Mouse (Mus musculus) midbrain, embryonic 13.5 days (tissue): ENCODE data around the gene Nfix. TPM values are rescaled to one million over a fixed set of nuclear protein-coding genes. Genes with fewer than 3 reads are reported as not detected.
A peak's percentile ranks its signal among the peaks of the same experiment; 100 is the strongest.

Experiments
- ATAC-seq: fragments of 200-750 bp; cut with Nextera tagmentation; 2 replicates; pipeline ENCODE4 v1.8.0; 2017; ENCODE audit warnings: mild to moderate bottlenecking, moderate TSS enrichment, moderate library complexity
- H3K27ac ChIP-seq: fragments of 300-500 bp; sonication (generic); 2 replicates; pipeline ENCODE4 v1.5.1; 2015; ENCODE audit warnings: inconsistent platforms, mild to moderate bottlenecking, moderate library complexity
- H3K27me3 ChIP-seq: fragments of 300-500 bp; sonication (generic); 2 replicates; pipeline ENCODE4 v1.6.1; 2015; ENCODE audit warnings: mild to moderate bottlenecking, inconsistent platforms
- H3K36me3 ChIP-seq: fragments of 300-500 bp; sonication (generic); 2 replicates; pipeline ENCODE4 v1.6.1; 2015; ENCODE audit warnings: mild to moderate bottlenecking, inconsistent platforms
- H3K4me1 ChIP-seq: fragments of 300-500 bp; sonication (generic); replicated peaks from 2 replicates; pipeline ENCODE4 v1.6.1; 2015; ENCODE audit warnings: inconsistent platforms
- H3K4me2 ChIP-seq: fragments of 300-500 bp; sonication (generic); replicated peaks from 2 replicates; pipeline ENCODE4 v1.6.1; 2015; ENCODE audit warnings: moderate library complexity, mild to moderate bottlenecking, inconsistent platforms
- H3K4me3 ChIP-seq: fragments of 300-500 bp; sonication (generic); replicated peaks from 2 replicates; pipeline ENCODE4 v1.5.1; 2015; ENCODE audit warnings: mild to moderate bottlenecking, inconsistent platforms
- H3K9ac ChIP-seq: fragments of 300-500 bp; sonication (generic); replicated peaks from 2 replicates; pipeline ENCODE4 v1.6.1; 2015; ENCODE audit warnings: mild to moderate bottlenecking, inconsistent platforms
- H3K9me3 ChIP-seq: fragments of 300-500 bp; sonication (generic); 2 replicates; pipeline ENCODE4 v1.6.1; 2016; ENCODE audit warnings: mild to moderate bottlenecking, inconsistent platforms
- WGBS: fragments of 180-500 bp; shearing (Covaris S2); methylation state at CpG from one replicate; pipeline ENCODE4 v1.1.7; 2015; 5-methylcytosine and 5-hydroxymethylcytosine counted together
- polyA plus RNA-seq: library from polyadenylated mRNA; unstranded; fragments of >200 nt; fragmentation: Nextera tagmentation; extraction: Ambion mirVana; gene quantifications from 2 replicates; pipeline ENCODE4 v1.2.1, GENCODE M21; 2015

Nfix gene
- polyA plus RNA-seq, 1 experiment from 2014 or later = 28.4 TPM

GRCm38 (mm10) chr8:84658951-84659350, 141.2 kb downstream of the Nfix start:
- Histone ChIP-seq H3K9ac (no peak overlapping the region), H3K4me3 (no peak overlapping the region), H3K27ac (no peak overlapping the region), H3K4me1 (peaks cover 63% of the 10 kb centered on the region), H3K9me3 (no peaks in the 10 kb centered on the region), H3K4me2 (peak overlapping the region; percentile 88; the same call in 1 of the 2 replicates), H3K27me3 (peaks cover 11% of the 10 kb centered on the region; the same call in 1 of the 2 replicates), H3K36me3 (no peaks in the 10 kb centered on the region)
- 41% methylated on average over 1 of the region's 1 CpGs for WGBS
- no peak for ATAC-seq

GRCm38 (mm10) chr8:84657680-84658079, 142.5 kb downstream of the Nfix start:
- no peak for ATAC-seq
- Histone ChIP-seq H3K27ac (no peak overlapping the region), H3K4me1 (peaks cover 55% of the 10 kb centered on the region), H3K4me2 (no peak overlapping the region), H3K9me3 (no peaks in the 10 kb centered on the region), H3K4me3 (no peak overlapping the region), H3K9ac (no peak overlapping the region), H3K27me3 (peaks cover 11% of the 10 kb centered on the region; the same call in 1 of the 2 replicates), H3K36me3 (no peaks in the 10 kb centered on the region)
- WGBS = 48% methylated on average over 4 of the region's 4 CpGs

DNA sequence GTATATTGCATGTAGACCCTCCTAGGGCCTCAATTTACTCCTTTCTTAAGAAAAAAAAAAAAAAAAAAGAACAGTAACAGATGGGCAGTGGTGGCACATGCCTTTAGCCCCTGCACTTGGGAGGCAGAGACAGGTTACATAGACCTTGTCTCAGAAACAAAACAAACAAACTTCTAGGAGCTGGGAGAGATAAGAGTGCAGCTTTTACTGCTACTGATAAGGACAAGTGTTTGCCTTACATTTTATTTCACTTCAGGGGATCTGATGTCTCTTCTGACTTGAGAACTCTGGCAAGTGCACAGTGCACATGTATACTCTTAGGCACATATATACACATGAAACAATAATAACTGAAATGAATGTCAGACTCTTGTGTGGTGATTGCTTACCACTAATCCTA, 142.9 kb downstream of the Nfix start:
- ATAC-seq = no peak
- H3K4me1 ChIP-seq = peaks cover 53% of the 10 kb centered on the region

DNA sequence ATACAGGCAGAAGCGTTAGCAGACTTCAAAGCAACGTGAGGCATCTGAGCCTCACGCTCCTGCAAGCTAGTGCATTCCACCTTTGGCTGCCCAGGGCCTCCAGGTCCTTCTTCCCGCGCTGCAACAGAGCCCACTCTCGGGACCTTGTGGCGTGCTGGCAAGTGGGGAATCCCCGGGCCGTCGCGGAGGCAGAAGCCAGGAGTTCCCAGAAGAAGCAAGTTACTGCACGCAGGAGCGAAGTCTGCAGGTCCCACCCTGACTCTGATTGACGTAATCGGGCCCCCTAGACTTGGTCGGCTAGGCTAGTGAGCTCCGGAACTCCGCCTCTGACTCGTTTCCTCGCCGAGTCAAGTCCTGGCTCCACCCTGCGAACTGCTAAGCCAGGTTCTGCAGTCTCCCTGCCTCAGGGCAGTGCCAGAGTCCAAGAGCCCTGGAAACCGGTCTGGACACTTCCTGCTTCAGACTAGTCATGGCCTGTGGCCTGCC, 143.5 kb downstream of the Nfix start:
- Histone ChIP-seq H3K4me3 (peak overlapping the region; percentile 27), H3K9me3 (no peaks in the 10 kb centered on the region), H3K36me3 (no peaks in the 10 kb centered on the region), H3K4me2 (peak overlapping the region; percentile 54), H3K27me3 (peaks cover 11% of the 10 kb centered on the region; the same call in 1 of the 2 replicates), H3K4me1 (peaks cover 48% of the 10 kb centered on the region), H3K9ac (peak overlapping the region; percentile 50), H3K27ac (peak overlapping the region; percentile 59; the same call in 1 of the 2 replicates)
- WGBS = 2% methylated on average over 23 of the region's 23 CpGs
- no peak for ATAC-seq

More for the DNA sequence above, 142.9 kb downstream of the Nfix start:
- peak overlapping the region; percentile 54; the same call in 1 of the 2 replicates for H3K4me2 ChIP-seq
- no peak overlapping the region for H3K9ac ChIP-seq
- no peak overlapping the region; the same call in 1 of the 2 replicates for H3K27ac ChIP-seq
- H3K36me3 ChIP-seq = no peaks in the 10 kb centered on the region
- H3K27me3 ChIP-seq = peaks cover 11% of the 10 kb centered on the region; the same call in 1 of the 2 replicates
- no peak overlapping the region for H3K4me3 ChIP-seq
- H3K9me3 ChIP-seq = no peaks in the 10 kb centered on the region

DNA sequence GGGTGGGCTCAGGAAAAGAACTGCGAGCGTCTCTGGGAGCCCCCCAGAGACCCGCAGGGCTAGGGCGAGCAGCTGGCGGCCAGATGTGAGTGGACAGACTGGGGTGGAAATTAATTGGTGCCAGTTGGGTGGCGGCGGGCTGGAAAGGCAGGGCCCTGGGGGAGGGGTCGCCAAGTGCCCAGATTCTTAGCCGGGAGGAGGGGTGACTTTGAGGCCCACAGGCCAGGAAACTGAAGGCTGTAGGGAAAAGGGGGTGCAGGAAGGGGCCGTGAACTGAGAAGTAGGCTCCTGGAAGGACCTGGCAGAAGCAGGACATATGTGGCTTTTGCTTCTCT, 144.0 kb downstream of the Nfix start:
- peaks cover 42% of the 10 kb centered on the region for H3K4me1 ChIP-seq
- H3K4me3 ChIP-seq = peak overlapping the region; percentile 27
- H3K9ac ChIP-seq = peak overlapping the region; percentile 50
- H3K27me3 ChIP-seq = peaks cover 11% of the 10 kb centered on the region; the same call in 1 of the 2 replicates
- H3K4me2 ChIP-seq = peak overlapping the region; percentile 54
- WGBS = under 1% methylated on average over 10 of the region's 10 CpGs
- peak; percentile 49 for ATAC-seq
- H3K27ac ChIP-seq = peak overlapping the region; percentile 59
- H3K36me3 ChIP-seq = no peaks in the 10 kb centered on the region
- H3K9me3 ChIP-seq = no peaks in the 10 kb centered on the region

DNA sequence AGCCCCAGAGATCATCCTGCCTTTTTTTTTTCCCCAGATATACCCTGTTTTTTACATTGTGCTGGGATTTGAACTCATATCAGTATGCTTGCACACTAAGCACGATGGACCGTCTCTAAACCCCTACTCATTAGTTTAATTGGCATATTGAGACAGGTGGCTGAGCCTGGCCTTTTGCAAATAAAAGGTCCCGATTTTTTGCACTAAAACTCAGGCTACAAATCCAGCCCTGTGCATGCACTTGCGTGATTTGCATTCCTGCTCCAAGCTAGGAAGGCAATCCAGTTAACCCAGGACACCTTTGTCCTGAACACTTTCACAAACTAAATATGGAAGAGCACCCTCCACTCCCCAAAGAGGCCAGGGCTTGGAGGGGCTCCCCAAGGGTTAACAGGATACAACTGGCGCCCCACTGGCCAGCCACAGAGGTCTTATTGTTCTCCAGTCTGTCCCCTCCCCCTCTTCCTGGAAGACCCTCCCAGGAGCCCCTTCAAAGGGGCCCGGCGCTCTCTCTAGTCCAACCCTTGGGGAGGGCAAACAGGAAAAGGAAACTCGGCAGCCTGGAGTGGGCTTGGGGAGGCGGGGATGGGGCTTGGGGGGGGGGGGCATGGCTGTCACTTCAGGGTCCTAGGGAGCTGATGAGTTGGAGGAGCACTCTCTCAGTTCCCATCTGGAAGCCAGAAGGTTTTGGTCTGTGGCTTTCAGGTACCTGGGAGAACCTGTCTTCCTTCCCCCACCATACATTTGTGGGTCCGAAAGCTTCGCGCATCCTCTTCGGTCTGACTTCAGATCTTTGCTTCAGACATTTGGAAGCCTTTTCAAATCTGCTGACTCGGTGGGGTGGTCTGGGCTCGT, 144.6 kb downstream of the Nfix start:
- Histone ChIP-seq H3K4me1 (peaks cover 36% of the 10 kb centered on the region), H3K9ac (peak overlapping the region; percentile 50), H3K27me3 (peaks cover 11% of the 10 kb centered on the region; the same call in 1 of the 2 replicates), H3K9me3 (no peaks in the 10 kb centered on the region), H3K4me2 (peak overlapping the region; percentile 54), H3K27ac (peak overlapping the region; percentile 59), H3K4me3 (peak overlapping the region; percentile 27), H3K36me3 (no peaks in the 10 kb centered on the region)
- WGBS = under 1% methylated on average over 14 of the region's 15 CpGs
- peak; percentile 82 for ATAC-seq

GRCm38 (mm10) chr8:84654597-84654996, 145.5 kb downstream of the Nfix start:
- H3K27ac ChIP-seq = peak overlapping the region; percentile 59; the same call in 1 of the 2 replicates
- peaks cover 11% of the 10 kb centered on the region; the same call in 1 of the 2 replicates for H3K27me3 ChIP-seq
- H3K4me2 ChIP-seq = no peak overlapping the region
- no peaks in the 10 kb centered on the region for H3K9me3 ChIP-seq
- no peak overlapping the region for H3K4me3 ChIP-seq
- ATAC-seq = no peak
- no peak overlapping the region for H3K9ac ChIP-seq
- no peaks in the 10 kb centered on the region for H3K36me3 ChIP-seq
- peaks cover 29% of the 10 kb centered on the region for H3K4me1 ChIP-seq
- whole genome bisulfite sequencing = 40% methylated on average over 4 of the region's 4 CpGs

- ATAC-seq = no peak
- H3K4me2 ChIP-seq = no peak overlapping the region
- no peak overlapping the region for H3K27ac ChIP-seq
- peaks cover 28% of the 10 kb centered on the region for H3K4me1 ChIP-seq
- 73% methylated on average over 9 of the region's 9 CpGs for WGBS
- no peak overlapping the region for H3K9ac ChIP-seq
- H3K27me3 ChIP-seq = 0 out of 2 replicates have a peak, but pooled peaks cover 3% of the 10 kb centered on the region
- no peak overlapping the region for H3K4me3 ChIP-seq
- H3K9me3 ChIP-seq = no peaks in the 10 kb centered on the region
- H3K36me3 ChIP-seq = no peaks in the 10 kb centered on the region
Measured at GRCm38 (mm10) chr8:84653092-84653631, 147.0 kb downstream of the Nfix start.

- Histone ChIP-seq H3K27me3 (no peaks in the 10 kb centered on the region), H3K27ac (peak overlapping the region; percentile 56; the same call in 1 of the 2 replicates), H3K9me3 (no peaks in the 10 kb centered on the region), H3K9ac (no peak overlapping the region), H3K36me3 (no peaks in the 10 kb centered on the region), H3K4me2 (no peak overlapping the region), H3K4me3 (no peak overlapping the region), H3K4me1 (peaks cover 15% of the 10 kb centered on the region)
- no peak for ATAC-seq
- 45% methylated on average over 3 of the region's 3 CpGs for WGBS
Measured at GRCm38 (mm10) chr8:84650213-84650612, 149.9 kb downstream of the Nfix start.

Other genes starting within 250 kb of the Nfix start
- 20.0 and 26.3 TPM in 2 replicates for gene Ier2, start 137.5 kb downstream of the Nfix start, polyA plus RNA-seq
- 50.1 and 55.7 TPM in 2 replicates for gene Trmt1, start 114.0 kb downstream of the Nfix start, polyA plus RNA-seq
- 16.8 and 17.3 TPM in 2 replicates for gene Nacc1, start 112.5 kb downstream of the Nfix start, polyA plus RNA-seq
- 2.1 and 2.4 TPM in 2 replicates for gene Lyl1, start 98.9 kb downstream of the Nfix start, polyA plus RNA-seq
- 1.3 and 1.9 TPM in 2 replicates for gene G430095P16Rik, start 77.3 kb downstream of the Nfix start, polyA plus RNA-seq
- gene Dand5, start 22.5 kb upstream of the Nfix start, polyA plus RNA-seq = 8.8 and 8.9 TPM in 2 replicates
- gene Gadd45gip1, start 31.2 kb upstream of the Nfix start, polyA plus RNA-seq = 34.5 and 36.3 TPM in 2 replicates
- 84.8 and 88.8 TPM in 2 replicates for gene Rad23a, start 40.3 kb upstream of the Nfix start, polyA plus RNA-seq
- gene Calr, start 46.6 kb upstream of the Nfix start, polyA plus RNA-seq = 599 and 642 TPM in 2 replicates
- 113 and 122 TPM in 2 replicates for gene Farsa, start 56.6 kb upstream of the Nfix start, polyA plus RNA-seq
- gene Syce2, start 71.8 kb upstream of the Nfix start, polyA plus RNA-seq = 23.6 and 24.8 TPM in 2 replicates
- gene Gcdh, start 93.6 kb upstream of the Nfix start, polyA plus RNA-seq = 31.7 and 34.3 TPM in 2 replicates
- gene Klf1, start 101.6 kb upstream of the Nfix start, polyA plus RNA-seq = 0.55 and 0.97 TPM in 2 replicates
- 6.0 and 6.2 TPM in 2 replicates for gene Dnase2a, start 108.2 kb upstream of the Nfix start, polyA plus RNA-seq
- gene Mast1, start 137.0 kb upstream of the Nfix start, polyA plus RNA-seq = 55.6 and 56.1 TPM in 2 replicates
- 1.9 and 2.7 TPM in 2 replicates for gene Rtbdn, start 146.6 kb upstream of the Nfix start, polyA plus RNA-seq
- not detected in 2 replicates for gene Gm49661, start 169.1 kb upstream of the Nfix start, polyA plus RNA-seq
- gene Prdx2, start 169.2 kb upstream of the Nfix start, polyA plus RNA-seq = 1,603 and 1,658 TPM in 2 replicates
- 66.5 and 68.6 TPM in 2 replicates for gene Rnaseh2a, start 169.4 kb upstream of the Nfix start, polyA plus RNA-seq
- gene Junb, start 178.4 kb upstream of the Nfix start, polyA plus RNA-seq = 3.5 and 6.1 TPM in 2 replicates
- 23.5 and 23.8 TPM in 2 replicates for gene Hook2, start 190.3 kb upstream of the Nfix start, polyA plus RNA-seq
- gene Best2, start 214.2 kb upstream of the Nfix start, polyA plus RNA-seq = not detected in 2 replicates
- 151 and 154 TPM in 2 replicates for gene Asna1, start 224.9 kb upstream of the Nfix start, polyA plus RNA-seq
- gene Trir, start 226.5 kb upstream of the Nfix start, polyA plus RNA-seq = 135 and 153 TPM in 2 replicates
- 51.7 and 56.8 TPM in 2 replicates for gene Tnpo2, start 236.6 kb upstream of the Nfix start, polyA plus RNA-seq